Mouse (Mus musculus) kidney, embryonic 16.5 days (tissue): Measurements from ENCODE around the gene Adam8. TPM values are rescaled to one million over a fixed set of nuclear protein-coding genes. Genes with fewer than 3 reads are reported as not detected.

Source experiments
- ATAC-seq: fragments of 200-750 bp; cut with Nextera tagmentation; 2 replicates; pipeline ENCODE4 v1.8.0; 2017; ENCODE audit warnings: moderate TSS enrichment; ENCODE audit not compliant: low FRiP score, low TSS enrichment
- H3K27ac ChIP-seq: fragments of 300-500 bp; sonication (generic); 2 replicates; pipeline ENCODE4 v1.5.1; 2014; ENCODE audit warnings: low read length
- H3K27me3 ChIP-seq: fragments of 300-500 bp; sonication (generic); 2 replicates; pipeline ENCODE4 v1.6.1; 2014; ENCODE audit warnings: low read length, control low read depth, mixed read lengths; ENCODE audit not compliant: insufficient read depth
- H3K36me3 ChIP-seq: fragments of 300-500 bp; sonication (generic); 2 replicates; pipeline ENCODE4 v1.6.1; 2014; ENCODE audit warnings: low read length, control low read depth, mixed read lengths; ENCODE audit not compliant: insufficient read depth
- H3K4me1 ChIP-seq: fragments of 300-500 bp; sonication (generic); 2 replicates; pipeline ENCODE4 v1.6.1; 2014; ENCODE audit warnings: low read length, control low read depth, mixed read lengths; ENCODE audit not compliant: insufficient read depth
- H3K4me2 ChIP-seq: fragments of 300-500 bp; sonication (generic); replicated peaks from 2 replicates; pipeline ENCODE4 v1.6.1; 2014; ENCODE audit warnings: low read depth, low read length
- H3K4me3 ChIP-seq: fragments of 300-500 bp; sonication (generic); 2 replicates; pipeline ENCODE4 v1.5.1; 2014; ENCODE audit warnings: mild to moderate bottlenecking, low read length
- H3K9ac ChIP-seq: fragments of 300-500 bp; sonication (generic); replicated peaks from 2 replicates; pipeline ENCODE4 v1.6.1; 2014; ENCODE audit warnings: low read length
- H3K9me3 ChIP-seq: fragments of 300-500 bp; sonication (generic); 2 replicates; pipeline ENCODE4 v1.6.1; 2016; ENCODE audit warnings: low read length, control low read depth
- WGBS: fragments of 180-500 bp; shearing (Covaris S2); extraction: QIAGEN DNeasy Blood & Tissue Kit; methylation state at CpG from one replicate; pipeline ENCODE4 v1.1.7; 2014; 5-methylcytosine and 5-hydroxymethylcytosine counted together
- polyA plus RNA-seq: library from polyadenylated mRNA; unstranded; fragments of >200 nt; fragmentation: Nextera tagmentation; extraction: Ambion mirVana; gene quantifications from 2 replicates; pipeline ENCODE4 v1.2.1, GENCODE M21; 2015

The Adam8 gene
- polyA plus RNA-seq, 1 experiment from 2014 or later: 1.8 TPM

GRCm38 (mm10) chr7:139970216-139970919, 22.0 kb downstream of the Adam8 start:
- Histone ChIP-seq H3K9ac (no peak overlapping the region), H3K9me3 (no peaks in the 10 kb centered on the region), H3K4me3 (no peak overlapping the region), H3K36me3 (no peaks in the 10 kb centered on the region), H3K27me3 (no peaks in the 10 kb centered on the region; the same call in 1 of the 2 replicates), H3K4me2 (no peak overlapping the region), H3K27ac (no peak overlapping the region), H3K4me1 (no peaks in the 10 kb centered on the region)
- 77% methylated on average over 10 of the region's 10 CpGs for WGBS
- no peak for ATAC-seq

DNA sequence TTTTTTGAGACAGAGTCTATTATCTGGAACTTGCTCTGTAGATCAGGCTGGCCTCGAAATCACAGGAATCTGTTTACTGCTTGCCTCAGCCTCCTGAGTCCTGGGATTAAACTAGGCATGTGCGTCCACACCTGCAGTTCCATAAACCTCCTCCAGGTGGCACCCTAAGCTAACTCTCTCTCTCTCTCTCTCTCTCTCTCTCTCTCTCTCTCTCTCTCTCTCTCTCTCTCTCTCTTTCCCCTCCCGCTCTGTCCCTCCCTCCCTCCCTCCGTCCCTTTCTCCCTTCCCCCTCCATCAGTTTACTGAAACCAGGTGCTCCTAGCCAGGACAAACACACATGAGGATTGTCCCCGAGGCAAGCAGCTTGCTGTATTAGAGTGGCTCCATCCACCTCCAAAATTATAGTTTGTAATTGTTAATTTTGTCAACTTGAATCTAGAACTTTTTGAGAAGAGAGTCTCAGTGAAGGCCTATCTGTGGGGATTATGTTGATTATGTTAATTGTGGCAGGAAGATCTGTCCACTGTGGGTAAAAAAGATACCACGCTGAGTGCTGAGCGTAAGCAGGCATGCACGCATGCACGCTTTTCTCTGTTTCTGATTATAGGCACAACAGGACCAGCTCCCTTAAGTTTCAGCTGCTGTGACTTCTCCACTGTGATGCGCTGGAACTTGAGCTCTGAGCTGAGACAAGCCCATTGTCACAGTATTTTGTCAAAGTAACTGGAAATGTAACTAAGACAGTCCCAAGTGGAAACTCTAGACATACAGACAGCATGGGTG, 22.8 kb downstream of the Adam8 start:
- Histone ChIP-seq H3K27ac (no peak overlapping the region), H3K4me2 (no peak overlapping the region), H3K4me1 (no peaks in the 10 kb centered on the region), H3K36me3 (no peaks in the 10 kb centered on the region), H3K9ac (no peak overlapping the region), H3K27me3 (no peaks in the 10 kb centered on the region; the same call in 1 of the 2 replicates), H3K4me3 (no peak overlapping the region), H3K9me3 (no peaks in the 10 kb centered on the region)
- no peak for ATAC-seq
- 41% methylated on average over 10 of the region's 10 CpGs for WGBS

DNA sequence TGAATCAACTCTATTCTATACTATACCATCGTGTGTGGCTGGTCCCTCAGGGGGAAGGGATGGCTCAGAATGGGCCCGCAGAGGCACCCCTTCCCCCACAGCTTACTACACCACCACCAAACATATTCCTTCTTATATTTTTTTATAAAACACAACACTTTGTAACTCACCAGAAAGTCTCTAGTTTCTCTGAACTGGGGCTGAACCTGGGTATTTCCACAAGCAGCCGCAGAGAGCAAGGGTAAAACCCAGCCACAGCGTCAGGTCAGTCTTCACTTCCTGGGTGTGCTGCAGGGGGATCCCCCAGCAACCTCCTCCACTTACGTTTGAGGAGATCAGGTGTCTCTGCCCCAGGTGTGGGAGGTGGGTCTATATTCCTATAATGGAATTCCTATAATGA, 23.9 kb downstream of the Adam8 start:
- H3K27ac ChIP-seq: no peak overlapping the region
- no peak overlapping the region for H3K9ac ChIP-seq
- 49% methylated on average over 5 of the region's 5 CpGs for WGBS
- no peaks in the 10 kb centered on the region; the same call in 1 of the 2 replicates for H3K27me3 ChIP-seq
- H3K9me3 ChIP-seq: no peaks in the 10 kb centered on the region
- no peaks in the 10 kb centered on the region for H3K4me1 ChIP-seq
- H3K4me3 ChIP-seq: no peak overlapping the region
- no peak overlapping the region for H3K4me2 ChIP-seq
- no peaks in the 10 kb centered on the region for H3K36me3 ChIP-seq
- ATAC-seq: no peak

- no peaks in the 10 kb centered on the region for H3K9me3 ChIP-seq
- no peak overlapping the region for H3K27ac ChIP-seq
- H3K4me3 ChIP-seq: no peak overlapping the region
- WGBS: 29% methylated on average over 4 of the region's 4 CpGs
- H3K9ac ChIP-seq: no peak overlapping the region
- H3K36me3 ChIP-seq: no peaks in the 10 kb centered on the region
- H3K27me3 ChIP-seq: no peaks in the 10 kb centered on the region; the same call in 1 of the 2 replicates
- no peak for ATAC-seq
- H3K4me1 ChIP-seq: no peaks in the 10 kb centered on the region
- H3K4me2 ChIP-seq: no peak overlapping the region
Observed at GRCm38 (mm10) chr7:139967175-139967574, 25.2 kb downstream of the Adam8 start.

DNA sequence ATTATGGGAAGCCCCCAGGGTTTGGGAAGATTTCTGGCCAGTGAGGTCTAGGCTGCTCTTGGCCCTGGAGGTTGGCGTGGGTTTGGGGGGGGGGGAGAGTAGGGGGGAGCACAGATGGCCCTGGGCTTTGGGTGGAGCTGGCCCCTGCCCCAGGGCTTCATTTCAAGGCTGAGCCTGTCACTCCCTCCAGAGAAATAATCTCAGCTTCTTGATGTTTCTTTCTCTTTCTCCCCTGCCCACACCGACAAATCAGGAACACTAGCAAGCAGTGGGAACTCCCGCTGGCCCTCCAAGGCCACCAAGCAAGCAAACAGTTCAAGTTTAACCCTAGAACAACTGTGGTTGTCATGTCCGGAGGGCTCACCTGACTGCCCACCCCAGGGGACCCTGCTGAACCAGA, 28.5 kb downstream of the Adam8 start:
- H3K4me3 ChIP-seq: no peak overlapping the region
- H3K9me3 ChIP-seq: no peaks in the 10 kb centered on the region
- H3K27me3 ChIP-seq: no peaks in the 10 kb centered on the region; the same call in 1 of the 2 replicates
- H3K4me2 ChIP-seq: no peak overlapping the region
- H3K36me3 ChIP-seq: no peaks in the 10 kb centered on the region
- WGBS: 55% methylated on average over 4 of the region's 4 CpGs
- H3K27ac ChIP-seq: no peak overlapping the region
- no peak overlapping the region for H3K9ac ChIP-seq
- no peaks in the 10 kb centered on the region for H3K4me1 ChIP-seq
- no peak for ATAC-seq

DNA sequence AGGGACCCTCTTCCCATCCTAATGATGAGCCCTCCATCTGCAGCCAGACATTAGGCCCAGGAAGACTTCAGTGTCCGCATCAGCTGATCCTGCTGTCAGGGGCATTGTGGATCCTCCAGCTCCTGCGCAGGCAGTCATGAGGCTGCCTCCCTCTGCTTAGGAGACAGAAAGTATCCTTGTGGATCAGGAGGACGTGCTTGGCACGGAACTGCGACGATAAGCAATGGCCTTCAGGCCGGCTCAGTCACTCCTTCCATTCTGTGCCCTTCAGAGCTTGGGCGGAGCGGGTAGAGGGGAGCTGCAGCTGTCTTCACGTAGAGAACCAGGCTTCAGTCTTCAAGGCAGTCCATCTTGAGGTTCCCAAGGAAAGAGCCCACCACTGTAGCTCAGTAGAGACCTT, 31.2 kb downstream of the Adam8 start:
- no peak for ATAC-seq
- H3K27me3 ChIP-seq: 0 out of 2 replicates have a peak, but pooled peaks cover 4% of the 10 kb centered on the region
- peaks cover 7% of the 10 kb centered on the region; the same call in 1 of the 2 replicates for H3K4me1 ChIP-seq
- no peak overlapping the region for H3K4me3 ChIP-seq
- no peaks in the 10 kb centered on the region for H3K36me3 ChIP-seq
- no peak overlapping the region for H3K9ac ChIP-seq
- no peak overlapping the region for H3K27ac ChIP-seq
- no peaks in the 10 kb centered on the region for H3K9me3 ChIP-seq
- 86% methylated on average over 10 of the region's 10 CpGs for WGBS
- H3K4me2 ChIP-seq: no peak overlapping the region

- Histone ChIP-seq H3K4me1 (peaks cover 7% of the 10 kb centered on the region; the same call in 1 of the 2 replicates), H3K9me3 (no peaks in the 10 kb centered on the region), H3K4me2 (no peak overlapping the region), H3K27ac (no peak overlapping the region), H3K9ac (no peak overlapping the region), H3K4me3 (no peak overlapping the region), H3K27me3 (0 out of 2 replicates have a peak, but pooled peaks cover 4% of the 10 kb centered on the region), H3K36me3 (no peaks in the 10 kb centered on the region)
- 34% methylated on average over 11 of the region's 11 CpGs for WGBS
- no peak for ATAC-seq
Observed at GRCm38 (mm10) chr7:139957958-139958357, 34.4 kb downstream of the Adam8 start.

- Histone ChIP-seq H3K27me3 (0 out of 2 replicates have a peak, but pooled peaks cover 4% of the 10 kb centered on the region), H3K4me3 (no peak overlapping the region), H3K4me1 (peaks cover 7% of the 10 kb centered on the region; the same call in 1 of the 2 replicates), H3K4me2 (no peak overlapping the region), H3K27ac (no peak overlapping the region), H3K9ac (no peak overlapping the region), H3K36me3 (no peaks in the 10 kb centered on the region), H3K9me3 (no peaks in the 10 kb centered on the region)
- 57% methylated on average over 11 of the region's 11 CpGs for WGBS
- no peak for ATAC-seq
Observed at GRCm38 (mm10) chr7:139957437-139957836, 34.9 kb downstream of the Adam8 start.

- H3K4me1 ChIP-seq: peaks cover 10% of the 10 kb centered on the region; the same call in 1 of the 2 replicates
- H3K9me3 ChIP-seq: no peaks in the 10 kb centered on the region
- no peaks in the 10 kb centered on the region for H3K36me3 ChIP-seq
- WGBS: 83% methylated on average over 3 of the region's 3 CpGs
- no peak overlapping the region for H3K4me2 ChIP-seq
- no peak overlapping the region for H3K4me3 ChIP-seq
- ATAC-seq: no peak
- no peak overlapping the region for H3K9ac ChIP-seq
- H3K27me3 ChIP-seq: 0 out of 2 replicates have a peak, but pooled peaks cover 4% of the 10 kb centered on the region
- no peak overlapping the region for H3K27ac ChIP-seq
Observed at GRCm38 (mm10) chr7:139956658-139957057, 35.7 kb downstream of the Adam8 start.

GRCm38 (mm10) chr7:139955505-139955904, 36.9 kb downstream of the Adam8 start:
- H3K4me1 ChIP-seq: peaks cover 13% of the 10 kb centered on the region; the same call in 1 of the 2 replicates
- no peak for ATAC-seq
- H3K27me3 ChIP-seq: 0 out of 2 replicates have a peak, but pooled peaks cover 4% of the 10 kb centered on the region
- no peak overlapping the region for H3K4me2 ChIP-seq
- no peak overlapping the region for H3K4me3 ChIP-seq
- no peaks in the 10 kb centered on the region for H3K9me3 ChIP-seq
- no peak overlapping the region for H3K27ac ChIP-seq
- H3K9ac ChIP-seq: no peak overlapping the region
- no peaks in the 10 kb centered on the region for H3K36me3 ChIP-seq
- WGBS: 69% methylated on average over 4 of the region's 4 CpGs
